Mouse (Mus musculus) bone marrow macrophage, adult 2 months (primary cell): Measurements from ENCODE around the gene Clic3. TPM values are rescaled to one million over a fixed set of nuclear protein-coding genes. Genes with fewer than 3 reads are reported as not detected.
A peak's percentile ranks its signal among the peaks of the same experiment; 100 is the strongest.

Experiments
- H3K27ac ChIP-seq: 2 replicates; pipeline ENCODE4 v1.5.1; 2012; ENCODE audit warnings: low read depth, low read length; ENCODE audit not compliant: insufficient read depth
- H3K4me1 ChIP-seq: 2 replicates; pipeline ENCODE4 v1.6.1; 2012; ENCODE audit warnings: low read length; ENCODE audit not compliant: control insufficient read depth, insufficient read depth
- H3K4me3 ChIP-seq: 2 replicates; pipeline ENCODE4 v1.5.1; 2012; ENCODE audit warnings: mild to moderate bottlenecking, low read length, moderate library complexity; ENCODE audit not compliant: insufficient read depth
- CTCF ChIP-seq: IDR thresholded peaks from 2 replicates; pipeline ENCODE4 v1.5.1; 2012; ENCODE audit warnings: low read depth, mild to moderate bottlenecking, low read length, moderate library complexity
- POLR2A ChIP-seq: IDR thresholded peaks from 2 replicates; pipeline ENCODE4 v1.6.1; 2012; ENCODE audit warnings: mild to moderate bottlenecking, low read depth, low read length, borderline replicate concordance
- polyA plus RNA-seq: library from polyadenylated mRNA; stranded (reverse); fragments of >200 nt; gene quantifications from 2 replicates; pipeline ENCODE4 v1.2.4, GENCODE M21; 2012; ENCODE audit not compliant: missing spikeins, insufficient read depth, insufficient read length

Gene Clic3
- polyA plus RNA-seq, 1 experiment = not detected

- no peak for TF ChIP-seq CTCF
- TF ChIP-seq POLR2A = no peak
- Histone ChIP-seq H3K4me3 (no peak overlapping the region), H3K27ac (no peak overlapping the region), H3K4me1 (no peaks in the 10 kb centered on the region)
Observed at GRCm38 (mm10) chr2:25441067-25441466, 15.6 kb upstream of the Clic3 start.

- Histone ChIP-seq H3K4me1 (no peaks in the 10 kb centered on the region), H3K27ac (no peak overlapping the region), H3K4me3 (no peak overlapping the region)
- no peak for TF ChIP-seq CTCF
- TF ChIP-seq POLR2A = no peak
Observed at GRCm38 (mm10) chr2:25442682-25443081, 14.0 kb upstream of the Clic3 start.

DNA sequence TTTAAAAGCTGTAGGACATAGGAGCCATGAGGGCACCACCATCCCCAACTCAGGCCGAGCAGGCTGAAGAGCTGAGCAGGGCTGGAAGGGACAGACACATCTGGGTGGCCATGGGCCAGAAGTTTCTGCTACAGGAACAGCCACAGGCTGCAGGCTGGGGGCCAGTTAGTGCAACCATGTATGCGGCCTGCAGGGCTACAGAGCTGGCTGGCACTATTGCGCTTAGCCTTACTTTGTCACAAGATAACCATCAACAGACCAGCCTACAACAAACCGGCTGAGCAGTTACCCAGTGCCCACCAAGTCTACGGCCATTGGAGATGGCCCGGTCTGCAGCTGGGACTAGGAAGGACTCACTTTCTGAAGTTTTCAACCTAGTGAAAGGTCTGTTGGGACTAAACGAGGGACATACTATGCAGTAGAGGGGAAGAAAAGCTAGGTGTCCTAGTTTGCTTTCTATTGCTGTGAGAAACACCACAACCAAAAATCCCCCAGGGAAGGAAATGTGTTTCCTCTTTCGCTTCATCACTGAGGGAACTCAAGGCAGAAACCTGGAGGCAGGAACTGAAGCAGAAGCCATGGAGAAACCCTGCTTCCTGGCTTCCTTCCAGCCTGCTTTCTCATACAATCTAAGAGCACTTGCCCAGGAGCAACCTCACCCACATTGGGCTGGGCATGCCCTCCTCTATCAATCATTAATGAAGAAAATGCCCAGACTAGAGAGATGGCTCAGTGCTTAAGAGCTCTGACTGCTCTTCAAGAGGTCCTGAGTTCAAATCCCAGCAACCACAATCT lies 5.6 kb upstream of the Clic3 start:
- H3K27ac ChIP-seq = no peak overlapping the region
- TF ChIP-seq CTCF (no peak), POLR2A (no peak)
- H3K4me3 ChIP-seq = no peak overlapping the region
- H3K4me1 ChIP-seq = peaks cover 5% of the 10 kb centered on the region

- Histone ChIP-seq H3K4me3 (no peak overlapping the region), H3K27ac (no peak overlapping the region), H3K4me1 (peaks cover 5% of the 10 kb centered on the region)
- no peak for TF ChIP-seq POLR2A
- no peak for TF ChIP-seq CTCF
Observed at GRCm38 (mm10) chr2:25452951-25453350, 3.7 kb upstream of the Clic3 start.

DNA sequence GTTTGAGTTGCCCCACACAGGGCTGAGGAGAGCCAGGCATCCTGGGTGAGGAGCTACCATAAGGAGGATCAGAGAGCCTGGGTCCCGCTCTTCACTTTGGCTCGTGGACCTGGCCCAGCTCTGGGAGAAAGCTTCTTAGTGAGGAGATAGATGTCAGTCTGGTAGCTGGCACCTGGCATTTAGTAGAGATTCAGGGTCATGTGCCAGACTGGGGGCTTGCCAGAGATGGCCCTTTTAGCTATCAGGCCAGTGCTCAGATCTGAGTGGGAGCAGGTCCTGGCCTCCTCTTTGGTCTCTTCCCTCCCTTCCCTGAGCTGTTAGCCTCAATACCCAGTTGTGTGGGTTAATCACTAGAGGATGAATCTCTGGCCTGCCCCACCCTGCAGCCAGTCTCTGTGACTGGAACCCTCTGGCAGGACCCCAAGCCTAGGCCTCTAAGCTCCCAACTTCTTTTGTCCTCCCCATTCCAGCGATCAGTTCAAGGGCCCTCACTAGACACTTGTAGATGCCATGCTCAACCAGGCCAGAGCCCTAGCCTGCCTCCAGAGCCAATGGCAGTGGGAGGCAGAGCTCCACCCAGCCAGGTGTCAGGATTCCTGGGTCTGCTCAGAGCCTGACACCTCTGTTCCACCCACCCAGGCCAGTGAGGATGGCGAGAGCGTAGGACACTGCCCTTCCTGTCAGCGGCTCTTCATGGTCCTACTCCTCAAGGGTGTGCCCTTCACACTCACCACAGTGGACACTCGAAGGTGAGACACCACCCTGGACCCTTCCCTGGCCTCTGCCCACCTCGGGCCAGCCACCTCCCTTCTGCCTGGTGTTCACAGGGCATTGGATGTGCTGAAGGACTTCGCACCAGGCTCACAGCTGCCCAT lies 621 bp downstream of the Clic3 start:
- H3K27ac ChIP-seq = no peak overlapping the region
- no peak for TF ChIP-seq CTCF
- TF ChIP-seq POLR2A = no peak
- H3K4me3 ChIP-seq = no peak overlapping the region

GRCm38 (mm10) chr2:25458911-25459310 lies 2.3 kb downstream of the Clic3 start:
- TF ChIP-seq POLR2A = no peak
- no peak for TF ChIP-seq CTCF
- H3K4me1 ChIP-seq = peaks cover 13% of the 10 kb centered on the region
- no peak overlapping the region for H3K4me3 ChIP-seq
- H3K27ac ChIP-seq = no peak overlapping the region

More for the DNA sequence above, 621 bp downstream of the Clic3 start:
- H3K4me1 ChIP-seq = peaks cover 13% of the 10 kb centered on the region

GRCm38 (mm10) chr2:25460135-25460534 lies 3.5 kb downstream of the Clic3 start:
- TF ChIP-seq CTCF (no peak), POLR2A (no peak)

DNA sequence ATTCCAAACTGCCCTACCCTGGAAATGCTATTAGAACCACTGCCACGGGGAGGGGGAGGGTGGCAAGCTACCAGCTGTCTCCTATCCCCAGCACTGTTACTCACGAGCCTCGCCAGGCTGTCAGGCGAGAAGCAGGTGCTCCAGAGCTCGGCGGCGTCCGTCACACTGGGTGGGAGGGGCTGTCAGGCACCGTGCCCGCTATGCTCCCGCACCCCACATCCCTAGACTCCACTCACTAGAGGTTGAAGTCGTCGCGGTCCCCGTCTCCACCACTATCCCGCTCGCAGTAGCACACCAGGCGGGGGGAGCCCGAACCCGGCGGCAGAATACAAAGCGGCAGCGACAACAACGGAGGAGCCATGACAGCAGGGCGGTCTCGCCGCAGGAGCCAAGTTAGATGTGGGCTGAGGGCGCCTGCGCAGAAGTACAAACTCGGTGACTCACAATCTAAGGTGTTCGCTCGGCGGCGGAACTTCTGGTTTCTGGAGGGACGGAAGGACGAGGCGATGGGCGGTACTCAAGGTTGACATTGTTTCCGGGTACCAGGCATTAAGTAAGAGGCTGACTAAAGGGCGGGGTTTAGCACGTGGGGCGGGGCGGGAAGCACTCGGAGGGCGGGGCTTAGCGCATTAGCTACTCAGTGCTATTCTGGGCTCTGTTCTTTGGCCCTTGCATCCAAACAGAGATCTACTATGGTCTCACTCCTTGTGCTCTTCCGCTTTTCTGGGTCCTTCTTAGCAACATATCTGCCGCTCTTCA lies 4.1 kb downstream of the Clic3 start, which contains the start of gene Paxx:
Gene Paxx, minus strand, starts transcription at position 544 of the 759 bp plus-strand sequence.
- TF ChIP-seq POLR2A (no peak), CTCF (no peak)
- peak within 1 kb of the TSS; percentile 87 for H3K4me3 ChIP-seq
- peak within 1 kb of the TSS; percentile 77 for H3K27ac ChIP-seq
- H3K4me1 ChIP-seq = peaks cover 16% of the 10 kb centered on the region

More at GRCm38 (mm10) chr2:25460135-25460534, 3.5 kb downstream of the Clic3 start:
- Histone ChIP-seq H3K4me3 (peak overlapping the region; percentile 87), H3K4me1 (peaks cover 13% of the 10 kb centered on the region), H3K27ac (no peak overlapping the region)

DNA sequence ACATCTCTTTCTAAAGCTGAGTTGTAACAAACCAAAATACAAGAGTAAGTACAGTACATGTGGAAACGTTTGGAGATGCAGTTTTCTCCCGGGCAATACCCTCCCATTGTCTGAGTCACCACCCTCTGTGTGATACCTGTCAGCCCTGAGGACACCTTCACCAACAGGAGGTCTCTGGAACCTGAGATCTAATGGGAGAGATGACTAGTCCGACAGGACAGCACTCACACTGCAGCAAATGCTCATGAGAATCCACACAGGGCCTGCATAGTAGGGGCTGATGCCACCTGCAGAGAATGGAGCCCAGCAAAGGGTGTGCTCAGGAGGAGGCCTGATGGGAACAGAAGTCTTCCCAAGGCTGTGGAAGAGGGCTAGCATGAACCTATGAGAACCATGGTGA lies 4.8 kb downstream of the Clic3 start:
- H3K4me3 ChIP-seq = peak overlapping the region; percentile 40

GRCm38 (mm10) chr2:25463630-25464029 lies 7.0 kb downstream of the Clic3 start:
- TF ChIP-seq CTCF (no peak), POLR2A (no peak)
- H3K4me3 ChIP-seq = no peak overlapping the region
- no peak overlapping the region for H3K27ac ChIP-seq
- peaks cover 17% of the 10 kb centered on the region for H3K4me1 ChIP-seq

More for the DNA sequence above, 4.8 kb downstream of the Clic3 start:
- Histone ChIP-seq H3K27ac (peak overlapping the region; percentile 77), H3K4me1 (peaks cover 17% of the 10 kb centered on the region)
- no peak for TF ChIP-seq POLR2A
